Mouse (Mus musculus): ENCODE data around the gene Slc38a10.

- TF ChIP-seq CTCF (IDR thresholded peaks at IDR 0.05; ENCODE audit: extremely low read depth, insufficient read depth, insufficient read length, insufficient replicate concordance), result no peak
- no peak for TF ChIP-seq POLR2A (IDR thresholded peaks at IDR 0.05; ENCODE audit: low read depth, low read length)
Observed at GRCm38 (mm10) chr11:120186821-120187235, 35.7 kb upstream of the Slc38a10 start.
